Mouse (Mus musculus): Measurements from ENCODE around the gene Gm11733. TPM values are rescaled to one million over a fixed set of nuclear protein-coding genes. Genes with fewer than 3 reads are reported as not detected.
A peak's percentile ranks its signal among the peaks of the same experiment; 100 is the strongest.

Gm11733 gene
- total RNA-seq, 2 experiments from 2014 or later = not detected

GRCm38 (mm10) chr11:117476554-117477107, 7.5 kb upstream of the Gm11733 start:
- no peak for ATAC-seq (ENCODE audit: poor library complexity, severe bottlenecking)

DNA sequence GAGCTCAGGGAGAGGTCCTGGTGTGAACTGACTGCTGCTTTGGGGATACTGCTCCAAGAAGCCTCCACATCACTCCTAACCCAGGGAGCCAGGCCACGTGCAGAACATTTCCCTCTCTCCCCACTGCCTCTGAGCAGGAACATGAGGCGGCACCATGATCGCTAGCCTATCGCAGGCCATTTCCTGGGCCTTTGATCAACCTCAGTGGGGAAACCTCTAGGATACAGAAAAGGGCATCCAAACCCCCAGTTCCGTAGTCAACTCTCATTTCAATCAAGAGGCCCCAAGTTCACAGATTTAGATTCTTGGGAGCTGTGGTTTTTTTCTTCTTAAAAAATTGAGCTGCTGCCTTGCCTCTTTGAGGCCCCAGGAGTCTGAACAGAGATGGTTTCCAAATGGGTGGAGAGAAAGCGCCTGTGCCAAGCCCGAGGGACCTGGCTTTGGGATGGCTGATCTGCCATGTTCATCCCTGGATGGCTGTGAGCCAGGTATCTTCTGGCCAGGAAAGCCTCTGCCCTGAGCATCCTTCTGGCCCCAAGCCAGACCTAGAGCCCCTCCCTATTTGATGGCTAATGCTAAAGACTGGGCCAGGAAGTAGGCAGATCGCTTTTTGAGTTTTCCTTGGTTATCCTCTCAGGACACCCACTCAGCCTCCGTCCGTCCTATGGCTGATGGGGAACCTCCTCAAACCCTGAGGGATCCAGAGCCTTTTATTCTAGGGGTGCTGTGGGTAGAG, 5.7 kb upstream of the Gm11733 start:
- ATAC-seq (ENCODE audit: poor library complexity, severe bottlenecking) = no peak

DNA sequence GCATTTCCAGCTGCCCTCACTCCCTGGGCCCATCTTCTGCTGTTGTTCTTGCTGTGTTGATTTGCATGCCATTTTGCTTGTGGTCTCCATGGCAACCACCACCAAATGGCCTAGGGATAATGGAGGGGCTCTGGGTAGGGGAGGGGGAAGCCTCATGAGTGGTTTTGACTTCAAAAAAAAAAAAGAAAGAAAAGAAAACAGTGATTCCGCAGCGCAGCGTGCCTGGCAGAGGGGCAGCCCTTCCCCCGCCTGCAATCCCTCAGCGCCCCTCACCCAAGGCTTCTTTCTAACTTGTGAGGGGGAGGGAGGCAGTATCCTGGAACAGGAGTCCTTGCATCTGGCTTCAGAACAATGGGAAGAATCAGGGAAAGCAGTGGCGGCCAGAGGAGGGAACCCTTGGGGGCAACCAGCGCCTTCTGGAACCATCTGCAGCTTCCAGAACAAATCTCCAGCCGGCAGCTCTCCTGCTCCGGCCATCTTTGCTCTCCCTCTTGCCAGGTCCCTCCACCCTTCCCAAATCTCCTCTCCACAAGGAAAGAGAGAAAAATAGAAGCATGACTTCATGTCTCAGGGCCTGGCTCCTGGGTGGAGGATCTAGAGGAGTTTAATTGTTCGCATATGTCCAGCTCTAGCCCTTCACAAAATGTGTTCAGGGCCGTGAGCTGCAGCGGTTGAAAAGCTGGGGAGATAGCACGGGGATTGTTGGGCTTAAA, 5.0 kb upstream of the Gm11733 start:
- no peak for ATAC-seq (ENCODE audit: poor library complexity, severe bottlenecking)

GRCm38 (mm10) chr11:117479746-117480145, 4.4 kb upstream of the Gm11733 start:
- no peak for ATAC-seq (ENCODE audit: poor library complexity, severe bottlenecking)

DNA sequence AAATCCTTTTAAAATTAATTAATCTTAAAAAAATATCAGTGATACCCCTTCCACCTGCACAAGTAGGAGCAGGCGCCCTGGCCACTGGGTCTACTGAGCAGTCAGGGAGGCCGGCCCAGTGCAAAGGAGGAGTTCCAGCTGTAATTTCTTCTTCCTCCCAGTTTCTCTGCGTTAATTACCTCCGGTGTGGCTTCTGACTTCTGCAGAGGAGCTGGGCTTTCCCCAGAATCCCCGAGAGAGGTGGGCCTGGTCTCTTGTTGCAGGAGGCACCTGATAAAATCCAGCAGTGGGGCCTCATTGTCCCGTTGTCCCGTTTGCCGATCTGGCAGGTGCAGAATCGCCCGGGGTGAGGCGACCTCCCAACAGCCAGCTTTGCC, 1.9 kb upstream of the Gm11733 start:
- no peak for ATAC-seq (ENCODE audit: poor library complexity, severe bottlenecking)

DNA sequence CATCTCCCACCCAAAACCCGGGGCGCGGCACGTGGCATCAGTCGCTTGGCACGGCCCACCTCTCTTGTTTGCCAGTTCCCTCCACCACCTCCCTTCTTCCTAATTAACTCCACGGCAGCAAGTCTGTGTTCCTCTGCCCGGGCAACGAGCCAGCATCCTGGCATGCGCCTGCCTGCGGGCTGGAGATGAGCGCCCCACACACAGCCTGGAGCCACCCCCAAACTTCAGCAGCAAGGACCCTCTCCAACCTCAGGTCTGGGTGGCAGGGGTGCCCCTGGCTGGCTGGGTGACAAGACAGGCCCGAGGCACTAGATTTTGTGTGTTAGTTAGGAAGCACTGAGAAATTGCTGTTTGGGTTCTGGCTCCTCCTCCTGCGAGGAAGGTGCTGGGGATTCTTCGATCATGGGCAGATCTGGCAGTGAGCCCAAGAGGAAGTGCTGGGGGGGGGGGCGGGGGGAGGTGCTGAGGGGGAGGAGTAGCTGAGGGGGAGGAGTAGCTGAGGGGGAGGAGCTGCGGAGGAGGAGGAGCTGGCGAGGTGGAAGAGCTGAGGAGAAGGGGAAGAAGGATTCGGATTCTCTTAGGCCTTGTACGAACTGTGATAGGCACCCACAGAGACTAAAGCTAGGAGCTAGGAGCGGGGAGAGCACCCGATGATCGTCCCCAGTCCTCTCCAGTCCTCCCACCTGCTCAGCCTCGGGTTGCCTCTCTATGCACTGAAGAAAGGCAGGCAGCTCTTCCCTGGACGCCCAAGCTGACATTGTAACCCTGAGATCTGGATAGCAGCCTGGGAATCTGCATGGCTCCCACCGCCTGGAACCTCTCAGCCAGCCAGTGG, 1.3 kb upstream of the Gm11733 start:
- ATAC-seq (ENCODE audit: poor library complexity, severe bottlenecking) = 0 out of 2 replicates have a peak, but pooled peaks have one; percentile 18

- ATAC-seq (ENCODE audit: poor library complexity, severe bottlenecking) = no peak
These were observed 7.4 kb downstream of the Gm11733 start for GRCm38 (mm10) chr11:117491408-117492208.

DNA sequence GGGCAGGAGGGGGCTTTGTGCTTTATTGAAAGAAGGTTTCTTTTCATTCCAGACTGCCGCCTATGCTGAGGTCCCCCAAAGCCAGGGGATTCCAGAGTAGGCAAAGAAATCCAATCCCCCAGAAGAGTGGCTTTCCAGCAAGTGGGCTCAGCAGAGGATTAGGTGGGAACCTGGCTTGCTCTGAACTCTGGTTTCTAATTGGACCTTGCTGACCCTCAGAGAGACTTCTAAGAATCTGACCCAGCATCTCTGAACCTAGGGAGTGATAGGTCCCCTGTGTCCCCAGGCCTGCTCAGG, 8.0 kb downstream of the Gm11733 start:
- no peak for ATAC-seq (ENCODE audit: poor library complexity, severe bottlenecking)

DNA sequence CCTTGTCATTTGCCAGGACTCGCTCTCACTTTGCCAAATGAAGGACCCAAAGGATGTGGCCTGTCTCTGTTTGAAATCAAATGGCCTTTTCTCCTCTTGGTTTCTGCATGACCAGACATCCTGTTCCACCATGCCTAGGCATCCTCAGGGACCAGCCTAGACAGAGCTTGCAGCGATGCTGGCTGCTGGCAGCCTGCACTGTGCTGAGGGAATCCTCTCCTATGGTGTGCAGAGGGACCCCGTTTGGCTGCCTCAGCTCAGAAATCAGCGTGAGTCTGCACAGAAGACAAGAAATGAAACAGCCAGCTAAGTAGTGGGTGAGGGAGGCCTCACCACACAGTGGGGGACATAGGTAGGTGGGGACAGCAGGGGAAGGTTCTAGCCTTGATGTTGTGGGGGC, 12.6 kb downstream of the Gm11733 start:
- ATAC-seq (ENCODE audit: poor library complexity, severe bottlenecking) = no peak

- ATAC-seq (ENCODE audit: poor library complexity, severe bottlenecking) = no peak
These were observed 13.3 kb downstream of the Gm11733 start for GRCm38 (mm10) chr11:117497256-117498136.

- no peak for ATAC-seq (ENCODE audit: poor library complexity, severe bottlenecking)
These were observed 14.0 kb downstream of the Gm11733 start for GRCm38 (mm10) chr11:117498137-117498511.

DNA sequence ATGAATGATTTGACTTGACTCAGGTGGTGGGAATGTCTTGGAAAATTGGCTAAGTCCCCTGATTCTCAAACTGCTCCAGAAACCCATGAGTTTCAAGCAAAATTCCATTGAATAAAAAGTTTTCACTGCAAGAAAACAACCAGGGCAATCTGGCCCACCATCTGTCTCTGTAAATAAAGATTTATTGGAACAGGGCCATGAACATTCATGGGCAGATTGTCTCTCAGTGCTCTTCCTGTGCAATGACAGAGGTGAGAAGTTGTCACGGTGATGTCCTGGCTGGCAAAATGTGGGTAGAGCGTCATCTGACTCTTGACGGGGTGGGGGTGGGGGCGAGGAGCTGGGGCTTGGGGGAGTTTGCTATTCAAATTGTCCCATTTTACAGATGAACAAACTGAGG, 24.8 kb downstream of the Gm11733 start:
- ATAC-seq (ENCODE audit: poor library complexity, severe bottlenecking) = no peak

- no peak for ATAC-seq (ENCODE audit: poor library complexity, severe bottlenecking)
These were observed 31.7 kb downstream of the Gm11733 start for GRCm38 (mm10) chr11:117515718-117516421.

GRCm38 (mm10) chr11:117516422-117516796, 32.2 kb downstream of the Gm11733 start:
- no peak for ATAC-seq (ENCODE audit: poor library complexity, severe bottlenecking)

GRCm38 (mm10) chr11:117521906-117522780, 38.0 kb downstream of the Gm11733 start:
- ATAC-seq (ENCODE audit: poor library complexity, severe bottlenecking) = no peak

DNA sequence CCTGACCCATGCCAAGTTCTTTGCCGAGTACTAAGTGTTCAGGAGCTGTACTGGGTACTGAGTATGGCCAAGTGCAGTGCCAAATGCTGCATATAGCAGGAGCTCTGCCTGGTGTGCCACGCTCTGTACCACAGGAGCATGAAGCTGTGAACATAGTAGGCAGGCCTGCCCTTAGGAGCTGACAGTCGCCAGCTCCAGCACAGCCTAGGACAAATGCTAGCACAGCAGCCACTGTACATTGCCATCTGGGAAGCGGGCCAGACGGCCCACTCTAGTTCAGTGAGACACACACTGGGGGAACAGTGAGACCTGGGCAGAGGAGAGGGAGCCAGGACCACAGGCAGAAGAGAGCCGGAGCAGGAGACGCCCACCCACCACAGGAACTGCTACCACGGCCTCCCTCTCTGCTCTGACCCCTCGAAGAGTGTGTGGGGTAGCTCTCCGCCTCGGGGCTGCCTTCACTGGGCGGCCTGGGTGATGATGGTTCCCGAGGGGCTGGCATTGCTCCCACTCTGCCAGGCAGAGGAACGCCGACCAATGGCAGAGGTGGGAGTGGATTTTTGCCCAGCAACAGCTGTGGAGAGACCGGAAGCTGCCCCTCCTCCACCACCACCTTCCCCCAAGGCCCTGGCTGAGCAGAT, 38.8 kb downstream of the Gm11733 start:
- ATAC-seq (ENCODE audit: poor library complexity, severe bottlenecking) = no peak

- no peak for ATAC-seq (ENCODE audit: poor library complexity, severe bottlenecking)
These were observed 41.6 kb downstream of the Gm11733 start for GRCm38 (mm10) chr11:117525606-117526349.

All from megakaryocyte, adult 5-6 weeks (primary cell).